Mouse (Mus musculus): ENCODE data around the gene Olfr313.
A peak's percentile ranks its signal among the peaks of the same experiment; 100 is the strongest.

Olfr313 gene

GRCm38 (mm10) chr11:58849731-58850130, 34.9 kb downstream of the Olfr313 start:
- DNase-seq (ENCODE audit: low spot score): no peak

- DNase-seq (ENCODE audit: low spot score): no peak
Measured at GRCm38 (mm10) chr11:58860744-58861143, 45.9 kb downstream of the Olfr313 start.

- DNase-seq (ENCODE audit: low spot score): peak; percentile 69
Measured at GRCm38 (mm10) chr11:58867039-58867953, 52.5 kb downstream of the Olfr313 start, which contains the start of gene 2810021J22Rik. 2810021J22Rik (plus strand) TSS chr11:58867216.

GRCm38 (mm10) chr11:58867954-58868330, 53.1 kb downstream of the Olfr313 start:
- DNase-seq (ENCODE audit: low spot score): no peak
